Mouse (Mus musculus) stomach, postnatal 0 days (tissue): ENCODE data around the gene Rae1.

Experiments
- CTCF ChIP-seq: IDR thresholded peaks from 2 replicates; pipeline ENCODE4 v1.5.1; 2016; ENCODE audit warnings: antibody characterized with exemption, low read depth, mild to moderate bottlenecking, moderate library complexity
- EP300 ChIP-seq: optimal IDR thresholded peaks from 2 replicates; pipeline ENCODE3; 2016; ENCODE audit warnings: antibody characterized with exemption

DNA sequence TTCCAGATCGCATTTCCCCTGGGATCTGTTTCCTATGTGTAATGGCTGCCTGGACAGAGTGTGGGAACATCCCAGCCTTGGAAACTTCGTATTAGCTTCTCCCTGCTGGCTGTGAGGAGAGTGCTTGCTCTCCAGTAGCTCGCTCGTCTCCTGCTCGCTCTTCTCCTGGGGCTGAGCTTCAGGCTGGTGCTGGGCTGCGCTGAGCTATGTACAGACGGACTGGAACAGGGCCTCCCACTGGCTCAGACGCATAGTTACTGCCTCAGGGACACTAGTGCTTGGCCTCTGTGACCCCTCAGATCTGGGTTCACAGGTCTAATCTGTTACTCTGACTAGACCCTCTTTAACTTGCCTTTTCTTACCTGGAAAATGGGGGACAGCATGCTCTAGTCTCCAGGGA is 24.5 kb downstream of the Rae1 start:
- no peak for TF ChIP-seq CTCF
- no peak for TF ChIP-seq EP300
